Mouse (Mus musculus) bone marrow macrophage, adult 2 months (primary cell): ENCODE results near the gene Gabrr2.

Source experiments
- CTCF ChIP-seq: IDR thresholded peaks from 2 replicates; pipeline ENCODE4 v1.5.1; 2012; ENCODE audit warnings: low read depth, mild to moderate bottlenecking, low read length, moderate library complexity
- POLR2A ChIP-seq: IDR thresholded peaks from 2 replicates; pipeline ENCODE4 v1.6.1; 2012; ENCODE audit warnings: mild to moderate bottlenecking, low read depth, low read length, borderline replicate concordance

- no peak for TF ChIP-seq POLR2A
- no peak for TF ChIP-seq CTCF
Observed at GRCm38 (mm10) chr4:33075776-33076524, 13.2 kb downstream of the Gabrr2 start.
